Mouse (Mus musculus) v-Abl transformed pro-B cells (cell line): Measurements from ENCODE around the gene Faxc.

Source experiments
- in situ Hi-C, 2 experiments: fragments of 400-800 bp; cut with MboI; formaldehyde crosslinking; loops; one replicate each; pipeline ENCODE4 v1.15.1; 2025; ENCODE audit not compliant: unreplicated experiment in 2 of 2

Gene Faxc

GRCm38 (mm10) chr4:21930971-21931771, at the start of gene Faxc:
Gene Faxc (plus strand): TSS chr4:21931329.
- in situ Hi-C loops: no loop called here

GRCm38 (mm10) chr4:21882806-21883205, 48.3 kb upstream of the Faxc start:
- in situ Hi-C loops: loop anchor here in 1 of 2 experiments (5.0 kb wide), 1 partner anchor 36 kb away; the partner anchor contains the start of gene Pnisr

DNA sequence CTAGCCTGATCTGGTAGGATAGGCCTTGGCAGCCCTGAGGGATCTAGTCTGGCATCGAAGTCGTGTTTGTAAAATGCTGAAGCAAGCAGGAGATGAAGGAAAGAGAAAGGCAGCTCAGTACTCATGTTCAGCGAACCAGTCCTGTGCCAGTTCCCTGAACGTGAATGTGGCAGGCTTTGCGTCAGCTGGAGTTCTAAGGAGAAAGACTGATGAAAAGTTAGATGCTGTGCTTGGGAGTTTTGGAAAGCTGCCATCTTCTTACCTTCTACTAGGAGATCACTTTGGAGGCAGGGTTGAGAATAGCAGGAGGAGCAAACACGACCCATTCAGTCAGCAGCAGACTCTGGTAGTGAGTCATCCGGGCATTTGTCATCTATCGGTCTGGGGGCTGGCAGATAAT, 45.3 kb upstream of the Faxc start:
- in situ Hi-C loops: no loop called here

DNA sequence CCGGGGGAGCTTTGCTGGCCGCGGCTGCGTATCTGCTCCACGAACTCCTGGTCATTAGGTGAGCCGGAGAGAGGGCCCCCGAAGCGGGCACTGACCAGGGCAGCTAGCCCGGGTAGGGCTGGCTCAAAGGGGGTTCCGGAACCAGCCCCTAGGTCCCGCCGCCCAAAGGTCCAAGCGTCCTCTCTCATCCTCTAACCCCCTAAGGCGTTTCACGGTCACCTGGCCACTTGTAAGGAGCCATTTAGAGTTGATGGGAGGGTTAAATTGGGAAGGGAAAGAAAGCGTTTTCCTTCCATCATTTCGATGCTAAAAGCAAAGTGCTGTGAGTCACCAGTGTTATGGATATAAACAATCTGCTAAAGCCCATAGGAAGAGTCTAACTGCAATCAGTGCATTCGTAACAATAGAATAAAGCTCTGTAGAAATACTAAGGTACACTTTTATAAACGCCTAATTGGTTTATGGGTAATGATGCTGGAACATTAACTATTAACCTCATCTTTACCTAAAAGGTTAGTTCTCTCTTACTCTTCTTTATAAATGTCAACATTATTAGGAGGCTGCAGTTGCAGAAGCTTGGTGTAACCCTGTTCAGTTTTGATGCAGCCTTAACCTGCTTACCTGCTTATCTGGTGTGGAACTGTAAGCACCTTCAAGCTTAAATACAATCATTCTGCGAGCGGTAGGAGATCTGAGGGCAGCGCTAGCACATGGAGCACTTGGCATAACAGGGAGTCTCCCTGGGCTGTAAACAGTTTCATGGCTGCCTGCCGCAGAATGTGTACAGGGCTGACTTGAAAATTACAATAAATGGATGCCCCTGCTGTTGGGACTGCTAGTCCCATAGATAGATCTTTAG, 872 bp downstream of the Faxc start:
- in situ Hi-C loops: no loop called here

- in situ Hi-C loops: no loop called here
Observed at GRCm38 (mm10) chr4:21935378-21935777, 4.2 kb downstream of the Faxc start.

- in situ Hi-C loops: no loop called here
Observed at GRCm38 (mm10) chr4:21936424-21936823, 5.3 kb downstream of the Faxc start.

DNA sequence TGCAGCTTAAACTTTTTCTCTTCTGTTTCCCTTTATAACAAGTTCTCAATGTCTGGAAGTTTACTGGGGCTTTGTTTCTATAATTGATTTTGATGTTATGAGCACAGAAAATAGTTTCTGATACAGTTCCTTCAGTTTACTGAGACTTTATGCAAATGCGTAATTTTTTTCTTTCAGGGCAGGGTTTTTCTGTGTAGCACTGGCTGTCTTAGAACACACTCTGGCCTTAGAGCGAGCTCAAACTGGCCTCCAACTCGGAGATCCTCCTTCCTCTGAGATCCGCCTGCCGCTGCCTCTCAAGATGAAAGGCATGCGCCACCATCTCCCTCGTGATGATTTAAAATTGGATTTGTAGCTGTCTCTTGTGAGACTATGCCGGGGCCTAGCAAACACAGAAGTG, 6.8 kb downstream of the Faxc start:
- in situ Hi-C loops: no loop called here

- in situ Hi-C loops: loop anchor here (5.0 to 10.0 kb wide), 2 partner anchors 100 to 102 kb away; partner anchors contain the start of gene Pnisr (in 1 of the 2)
Observed at GRCm38 (mm10) chr4:21944672-21945071, 13.5 kb downstream of the Faxc start.

DNA sequence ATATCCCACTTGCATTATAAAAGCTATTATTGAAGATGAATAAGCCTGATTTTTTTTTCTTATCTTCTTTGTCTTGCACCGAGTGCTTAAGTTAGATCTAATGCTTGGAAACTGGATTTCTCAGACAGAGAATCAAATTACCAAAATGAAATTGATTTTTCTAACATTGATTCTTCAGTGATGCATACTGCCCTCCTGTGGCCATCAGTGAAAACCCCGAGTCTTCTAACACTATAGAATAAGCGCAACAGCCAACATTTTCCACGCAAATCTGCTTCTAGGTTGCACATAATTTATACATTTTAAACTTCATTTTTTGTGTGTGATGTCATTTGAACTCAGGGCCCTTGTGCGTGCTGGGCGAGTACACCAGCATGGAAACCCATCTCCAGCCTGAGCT, 20.3 kb downstream of the Faxc start:
- in situ Hi-C loops: loop anchor here (5.0 to 10.0 kb wide), 2 partner anchors 514 to 517 kb away; no protein-coding TSS in a partner anchor

DNA sequence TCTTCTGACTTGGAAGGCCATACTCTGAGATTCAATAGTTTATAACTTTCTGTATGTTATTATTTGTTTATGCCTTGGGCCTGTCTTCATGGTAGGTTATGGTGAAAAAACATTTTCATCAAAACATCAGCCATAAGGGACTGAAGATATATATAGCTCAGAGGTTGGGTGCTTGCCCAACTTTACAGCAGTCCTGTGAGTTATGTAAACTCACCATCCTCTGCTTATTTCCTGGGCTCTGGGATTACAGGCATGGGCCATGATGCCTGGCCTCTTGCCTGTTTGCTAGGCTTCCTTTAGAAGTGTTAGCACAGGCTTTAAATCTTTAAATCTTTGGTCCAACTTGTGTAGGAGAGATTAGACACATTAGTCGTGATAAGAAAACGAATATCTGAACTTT, 21.1 kb downstream of the Faxc start:
- in situ Hi-C loops: loop anchor here (5.0 to 10.0 kb wide), 2 partner anchors 515 to 517 kb away; no protein-coding TSS in a partner anchor

- in situ Hi-C loops: loop anchor here in 1 of 2 experiments (10.0 kb wide), 1 partner anchor 523 kb away; no protein-coding TSS in a partner anchor
Observed at GRCm38 (mm10) chr4:21957570-21958321, 26.6 kb downstream of the Faxc start.

- in situ Hi-C loops: no loop called here
Observed at GRCm38 (mm10) chr4:21971949-21972348, 40.8 kb downstream of the Faxc start.

DNA sequence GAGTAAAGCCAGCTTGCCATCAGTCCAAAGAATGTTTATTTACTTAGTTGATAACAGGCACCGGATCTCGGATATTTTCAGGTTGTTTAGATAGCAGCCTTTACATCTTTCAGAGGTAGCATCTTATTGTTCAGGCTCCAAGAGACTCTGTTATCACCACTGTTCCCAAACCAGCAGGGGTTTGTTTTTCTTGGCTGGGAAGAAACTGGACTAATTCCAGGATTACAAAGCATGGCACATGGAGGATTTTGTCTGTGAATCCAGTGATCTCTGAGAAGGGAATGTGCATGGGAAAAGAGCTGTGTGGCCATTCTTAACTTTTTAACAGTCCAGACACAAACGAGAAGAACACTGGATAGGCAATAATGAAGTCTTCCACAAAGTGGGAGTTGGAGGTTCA, 43.0 kb downstream of the Faxc start:
- in situ Hi-C loops: no loop called here

DNA sequence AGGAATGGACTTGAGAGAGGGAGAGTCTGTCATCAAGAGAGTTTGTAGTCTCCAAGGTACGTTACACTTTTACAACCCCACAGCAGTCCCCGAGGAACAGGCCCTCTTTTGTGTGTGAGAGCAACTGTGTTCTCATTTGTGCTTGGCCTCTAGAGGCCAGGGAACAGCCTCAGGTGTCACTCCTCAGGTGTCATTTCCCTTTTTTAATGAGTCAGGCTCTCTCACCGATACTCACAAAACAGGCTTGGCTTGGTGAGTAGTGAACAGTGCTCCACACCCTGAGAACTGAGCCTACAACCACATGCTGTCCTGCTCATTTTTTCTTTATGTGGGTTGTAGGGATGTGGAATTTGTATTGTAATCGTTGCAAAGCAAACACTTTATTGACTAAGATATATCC, 49.3 kb downstream of the Faxc start:
- in situ Hi-C loops: no loop called here

GRCm38 (mm10) chr4:21982449-21982848, 51.3 kb downstream of the Faxc start:
- in situ Hi-C loops: no loop called here

GRCm38 (mm10) chr4:21986857-21987256, 55.7 kb downstream of the Faxc start:
- in situ Hi-C loops: no loop called here

- in situ Hi-C loops: no loop called here
Observed at GRCm38 (mm10) chr4:21987460-21987859, 56.3 kb downstream of the Faxc start.

DNA sequence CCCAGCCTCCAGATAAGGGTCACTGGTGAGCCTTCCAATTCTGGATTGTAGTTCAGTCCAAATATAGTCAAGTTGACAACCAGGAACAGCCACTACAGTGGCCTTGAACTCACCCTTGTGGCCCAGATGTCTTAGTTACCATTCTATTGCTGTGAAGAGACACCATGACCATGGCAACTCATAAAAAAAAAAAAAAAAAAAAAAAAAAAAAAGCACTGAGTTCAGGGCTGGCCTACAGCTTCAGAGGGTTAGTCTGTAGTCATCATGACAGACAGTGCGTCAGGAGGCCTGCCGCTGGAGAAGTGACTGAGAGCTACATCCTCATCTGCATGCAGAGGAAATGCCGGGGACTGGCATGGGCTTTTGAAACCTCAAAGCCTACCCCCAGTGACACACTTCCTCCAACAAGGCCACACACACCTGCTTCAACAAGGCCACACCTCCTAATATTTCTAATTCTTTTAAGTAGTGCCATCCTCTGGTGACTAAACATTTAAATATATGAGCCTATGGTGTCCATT, 58.5 kb downstream of the Faxc start:
- in situ Hi-C loops: no loop called here

DNA sequence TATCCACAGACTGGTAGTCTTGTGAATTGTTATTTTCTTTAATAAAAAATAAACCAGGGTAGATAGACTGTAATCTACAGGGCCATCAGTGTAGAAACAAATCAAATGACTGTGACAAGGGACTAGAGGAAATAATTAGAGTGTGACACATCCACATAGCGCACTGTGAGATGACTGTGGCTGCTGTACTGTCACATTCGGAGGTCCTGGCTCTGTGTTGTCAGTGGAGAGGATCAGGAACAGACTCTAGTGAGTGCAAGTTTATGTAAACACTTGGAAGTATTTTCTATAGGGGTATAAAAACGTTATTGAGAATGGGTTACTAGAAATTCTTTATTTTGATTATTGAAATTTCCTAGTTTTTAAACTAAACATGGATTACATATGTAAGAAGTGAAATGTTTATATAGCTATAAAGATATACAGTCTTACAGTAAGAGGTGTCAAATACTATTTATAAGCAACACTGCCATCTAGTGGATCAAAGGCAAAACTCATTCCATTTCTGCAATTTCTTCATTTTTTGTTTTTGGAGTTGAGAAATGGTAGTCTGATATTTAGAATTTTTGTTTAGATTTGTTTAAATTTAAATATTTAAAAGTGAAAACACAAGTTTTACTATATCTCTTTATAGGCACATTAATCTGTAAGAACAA, 59.6 kb downstream of the Faxc start:
- in situ Hi-C loops: no loop called here
